Mouse (Mus musculus): Measurements from ENCODE around the gene Scube2. TPM values are rescaled to one million over a fixed set of nuclear protein-coding genes. Genes with fewer than 3 reads are reported as not detected.

Gene Scube2
- total RNA-seq, 2 experiments from 2014 or later, result not detected

- ATAC-seq (replicated peaks; ENCODE audit: low FRiP score, poor library complexity, severe bottlenecking), result peak; percentile 88
Observed at GRCm38 (mm10) chr7:109752008-109752925, 113.2 kb downstream of the Scube2 start, which contains the start of gene Tmem9b. Tmem9b (minus strand) TSS chr7:109752875.

DNA sequence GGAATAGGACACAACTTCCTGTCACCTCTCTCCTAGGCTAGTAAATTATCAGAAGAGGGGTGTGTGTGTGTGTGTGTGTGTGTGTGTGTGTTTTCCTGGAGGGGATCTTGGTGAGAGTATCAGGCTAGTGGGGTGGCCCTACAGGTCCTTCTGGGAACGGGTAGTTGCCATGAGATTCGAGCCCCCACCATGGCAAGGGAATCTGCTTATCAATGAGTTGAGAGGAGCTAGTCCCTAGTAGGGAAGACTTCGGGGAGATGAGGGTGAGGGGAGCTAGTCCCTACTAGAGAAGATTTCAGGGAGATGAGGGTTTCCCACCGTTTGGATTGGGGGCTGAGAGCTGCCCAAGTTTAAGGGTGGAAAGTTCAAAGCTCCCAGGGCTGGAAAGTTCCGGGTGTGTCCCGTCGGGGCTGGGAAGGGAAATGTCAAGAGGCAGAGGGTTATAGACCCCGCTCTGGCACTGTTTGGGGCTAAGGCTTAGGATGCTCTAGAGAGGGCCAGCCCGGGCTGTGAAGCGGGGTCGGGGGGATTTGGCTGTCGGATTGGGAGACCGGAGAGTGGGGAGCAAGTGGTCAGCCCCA is 114.0 kb downstream of the Scube2 start:
- peak; percentile 60 for ATAC-seq (replicated peaks; ENCODE audit: low FRiP score, poor library complexity, severe bottlenecking)

Other genes starting within 250 kb of the Scube2 start
- gene St5, start 162.1 kb downstream of the Scube2 start, total RNA-seq (2015; ENCODE audit: low replicate concordance), result 381 and 408 TPM in 2 replicates
- gene St5, start 162.1 kb downstream of the Scube2 start, total RNA-seq (2017; ENCODE audit: low replicate concordance), result 250 and 390 TPM in 2 replicates
- 5.2 and 18.0 TPM in 2 replicates for gene Akip1, start 162.0 kb downstream of the Scube2 start, total RNA-seq (2015; ENCODE audit: low replicate concordance)
- 3.2 and 6.4 TPM in 2 replicates for gene Akip1, start 162.0 kb downstream of the Scube2 start, total RNA-seq (2017; ENCODE audit: low replicate concordance)
- gene BC051019, start 141.8 kb downstream of the Scube2 start, total RNA-seq (2015; ENCODE audit: low replicate concordance), result not detected in 2 replicates
- not detected in 2 replicates for gene BC051019, start 141.8 kb downstream of the Scube2 start, total RNA-seq (2017; ENCODE audit: low replicate concordance)
- not detected in 2 replicates for gene Ascl3, start 134.0 kb downstream of the Scube2 start, total RNA-seq (2015; ENCODE audit: low replicate concordance)
- not detected in 2 replicates for gene Ascl3, start 134.0 kb downstream of the Scube2 start, total RNA-seq (2017; ENCODE audit: low replicate concordance)
- gene Tmem9b, start 112.8 kb downstream of the Scube2 start, total RNA-seq (2015; ENCODE audit: low replicate concordance), result 30.7 and 31.8 TPM in 2 replicates
- 13.0 and 18.7 TPM in 2 replicates for gene Tmem9b, start 112.8 kb downstream of the Scube2 start, total RNA-seq (2017; ENCODE audit: low replicate concordance)
- 10.7 and 14.0 TPM in 2 replicates for gene Nrip3, start 83.7 kb downstream of the Scube2 start, total RNA-seq (2015; ENCODE audit: low replicate concordance)
- gene Nrip3, start 83.7 kb downstream of the Scube2 start, total RNA-seq (2017; ENCODE audit: low replicate concordance), result 9.9 and 19.9 TPM in 2 replicates
- 54.6 and 55.8 TPM in 2 replicates for gene Dennd5a, start 94.8 kb upstream of the Scube2 start, total RNA-seq (2015; ENCODE audit: low replicate concordance)
- gene Dennd5a, start 94.8 kb upstream of the Scube2 start, total RNA-seq (2017; ENCODE audit: low replicate concordance), result 19.8 and 26.3 TPM in 2 replicates
- 10.7 and 14.2 TPM in 2 replicates for gene Tmem41b, start 121.2 kb upstream of the Scube2 start, total RNA-seq (2015; ENCODE audit: low replicate concordance)
- gene Tmem41b, start 121.2 kb upstream of the Scube2 start, total RNA-seq (2017; ENCODE audit: low replicate concordance), result 19.3 and 25.2 TPM in 2 replicates
- gene Ipo7, start 152.6 kb upstream of the Scube2 start, total RNA-seq (2015; ENCODE audit: low replicate concordance), result 17.9 and 24.5 TPM in 2 replicates
- gene Ipo7, start 152.6 kb upstream of the Scube2 start, total RNA-seq (2017; ENCODE audit: low replicate concordance), result 33.1 and 39.3 TPM in 2 replicates
- gene Zfp143, start 195.5 kb upstream of the Scube2 start, total RNA-seq (2015; ENCODE audit: low replicate concordance), result 16.1 and 22.1 TPM in 2 replicates
- 14.6 and 16.7 TPM in 2 replicates for gene Zfp143, start 195.5 kb upstream of the Scube2 start, total RNA-seq (2017; ENCODE audit: low replicate concordance)